Mouse (Mus musculus) lung, adult 18-20 months (tissue): ENCODE results near the gene Banp.

Experiments used
- DNase-seq, 2 experiments: peaks; one replicate each; pipeline ENCODE4 v3.0.0; 2022; ENCODE audit warnings: mixed read lengths in 2 of 2

Gene Banp

DNA sequence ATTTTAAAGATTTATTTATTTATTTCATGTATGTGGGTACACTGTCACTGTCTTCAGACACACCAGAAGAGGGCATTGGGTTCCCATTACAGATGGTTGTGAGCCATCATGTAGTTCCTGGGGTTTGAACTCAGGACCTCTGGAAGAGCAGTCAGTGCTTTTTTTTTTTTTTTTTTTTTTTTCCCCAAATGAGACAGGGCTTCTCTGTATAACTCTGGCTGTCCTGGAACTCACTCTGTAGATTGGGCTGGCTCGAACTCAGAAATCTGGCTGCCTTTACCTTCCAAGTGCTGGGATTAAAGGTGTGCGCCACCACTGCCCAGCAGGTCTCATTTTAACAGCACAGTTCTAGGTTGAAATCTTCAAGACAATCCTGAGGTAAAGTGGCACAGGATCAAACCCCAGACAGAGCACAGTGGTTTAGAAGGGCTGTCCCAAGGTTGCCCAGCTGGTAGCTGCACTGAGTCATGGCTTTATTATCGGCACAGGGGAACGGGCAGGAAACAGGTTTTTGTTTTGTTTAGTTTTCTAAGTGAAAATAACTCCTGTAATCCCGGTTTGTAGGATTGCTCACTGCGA lies at the start of gene Banp:
TSS of gene Banp (plus strand) at position 529 of the 579 bp plus-strand sequence.
- DNase-seq, result no peak

GRCm38 (mm10) chr8:121901498-121902236 lies 47.9 kb upstream of the Banp start:
- no peak for DNase-seq

DNA sequence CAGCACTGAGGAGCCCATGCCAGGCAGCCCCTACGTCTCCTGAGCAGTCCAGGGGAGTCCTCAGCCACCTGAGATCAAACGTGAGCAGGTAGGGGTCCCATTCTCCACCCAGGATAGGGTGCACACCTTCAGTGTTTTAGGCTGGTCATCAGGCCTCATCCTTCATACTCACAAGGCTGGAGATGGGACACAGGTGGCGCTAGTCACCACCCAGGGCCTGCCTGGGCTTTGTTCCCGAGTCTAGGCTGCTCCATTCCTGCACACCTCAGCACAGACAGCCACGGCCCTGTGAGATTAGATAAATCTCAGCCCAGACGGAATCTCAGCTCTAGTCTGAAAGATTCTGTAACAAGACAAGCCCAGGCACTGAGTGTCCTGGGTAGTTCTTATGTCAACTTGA lies 45.6 kb upstream of the Banp start:
- DNase-seq, result no peak

DNA sequence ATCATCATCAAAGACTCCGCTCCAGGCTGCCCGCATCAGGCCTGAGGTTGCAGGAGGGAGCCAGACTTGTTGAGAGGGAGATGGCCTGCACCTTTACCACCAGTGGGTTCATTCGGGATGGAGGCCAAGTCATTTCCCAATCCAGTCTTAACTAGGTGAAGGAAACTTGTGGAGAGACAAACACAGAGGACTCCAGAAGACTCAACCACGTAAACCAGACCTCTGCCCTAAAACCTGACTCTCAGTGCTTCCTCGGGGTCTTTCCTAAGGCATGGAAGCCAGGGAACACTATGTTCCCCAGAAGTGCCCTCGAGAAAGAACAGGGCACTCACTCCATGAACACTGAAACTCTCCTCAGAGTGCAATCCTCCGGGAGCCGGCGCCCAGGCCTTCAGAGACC lies 44.6 kb upstream of the Banp start:
- peak in 1 of 2 experiments; percentile 50 for DNase-seq

- DNase-seq, result no peak
Observed at GRCm38 (mm10) chr8:121905420-121905819, 44.1 kb upstream of the Banp start.

GRCm38 (mm10) chr8:121905864-121906263 lies 43.7 kb upstream of the Banp start:
- no peak for DNase-seq

- peak in 1 of 2 experiments; percentile 45 for DNase-seq
Observed at GRCm38 (mm10) chr8:121906542-121907512, 42.7 kb upstream of the Banp start.

DNA sequence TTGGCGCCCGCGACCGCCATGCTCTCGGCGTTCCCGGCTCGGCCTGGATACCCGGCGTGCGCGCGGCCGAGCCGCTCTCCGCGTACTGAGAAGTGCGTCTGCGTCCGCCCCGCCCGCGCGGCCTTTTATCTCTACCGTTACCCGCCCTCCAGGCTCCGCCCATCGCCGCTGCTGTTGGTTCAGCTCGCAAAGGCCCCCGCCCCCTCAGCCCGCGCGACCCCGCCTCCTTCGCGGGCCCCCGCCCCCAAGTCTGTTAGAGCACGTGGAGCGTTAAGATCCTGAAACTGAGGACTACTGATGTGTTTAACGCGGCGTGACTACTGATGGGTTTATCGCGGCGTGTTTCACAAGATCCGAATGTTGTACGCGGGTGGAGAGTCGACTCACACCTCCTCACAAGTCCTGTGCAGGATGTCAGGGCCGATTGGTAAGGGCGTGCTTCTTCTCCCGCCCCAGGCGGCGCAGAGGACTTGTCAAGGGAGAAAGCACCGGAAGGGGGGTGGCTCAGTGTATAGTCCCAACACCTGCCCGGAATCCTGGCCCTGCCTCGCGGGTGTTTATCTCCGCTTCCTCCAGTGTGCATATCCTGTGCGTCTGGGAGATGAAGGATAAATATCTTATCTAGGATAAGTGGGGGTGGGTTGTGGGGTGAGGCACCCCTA lies 41.8 kb upstream of the Banp start, which contains the start of gene Slc7a5:
TSS of gene Slc7a5 (minus strand) at position 108 of the 662 bp plus-strand sequence.
- DNase-seq, result peak; percentile 96 to 97

GRCm38 (mm10) chr8:121908378-121909147 lies 41.0 kb upstream of the Banp start:
- no peak for DNase-seq

GRCm38 (mm10) chr8:121909148-121909541 lies 40.4 kb upstream of the Banp start:
- DNase-seq, result peak in 1 of 2 experiments; percentile 58

GRCm38 (mm10) chr8:121909663-121910062 lies 39.9 kb upstream of the Banp start:
- peak; percentile 71 to 75 for DNase-seq

DNA sequence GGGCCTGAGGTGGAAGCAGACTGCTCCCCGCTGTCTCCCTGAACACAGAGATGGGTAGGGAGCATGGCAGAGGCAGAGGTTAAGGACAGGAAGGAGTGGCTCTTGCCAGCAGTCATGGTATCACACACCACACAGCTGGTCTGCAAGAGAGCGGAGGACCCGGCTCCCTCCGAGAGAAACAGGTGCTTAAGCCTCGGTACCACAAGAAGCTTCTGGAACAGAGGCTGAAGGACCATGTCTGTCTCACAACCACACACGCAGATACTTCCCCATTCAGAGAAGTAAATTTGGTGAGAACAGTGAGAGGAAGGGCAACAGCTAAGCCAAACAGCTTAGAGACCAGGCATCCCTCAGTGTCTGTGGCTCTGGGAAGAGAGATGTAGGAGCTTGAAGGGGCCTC lies 38.1 kb upstream of the Banp start:
- no peak for DNase-seq

- DNase-seq, result no peak
Observed at GRCm38 (mm10) chr8:121911987-121912386, 37.6 kb upstream of the Banp start.

DNA sequence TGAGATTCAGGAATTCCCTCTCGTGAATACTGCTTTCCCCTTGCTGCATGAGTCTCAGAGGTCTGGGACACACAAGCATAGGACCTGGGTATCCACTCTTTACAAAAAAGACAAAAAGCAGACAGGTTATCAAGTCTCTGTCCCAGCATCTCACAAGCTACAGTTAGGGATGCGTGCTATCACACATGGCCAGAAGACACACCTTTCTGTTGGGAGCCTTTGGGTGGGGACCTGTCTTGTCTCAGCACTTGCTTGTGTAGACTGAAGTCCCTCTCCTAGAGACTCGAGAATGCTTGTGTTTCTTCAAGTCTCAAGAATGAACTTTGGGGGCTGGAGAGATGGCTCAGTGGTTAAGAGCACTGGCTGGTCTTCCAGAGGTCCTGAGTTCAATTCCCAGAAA lies 36.7 kb upstream of the Banp start:
- no peak for DNase-seq

DNA sequence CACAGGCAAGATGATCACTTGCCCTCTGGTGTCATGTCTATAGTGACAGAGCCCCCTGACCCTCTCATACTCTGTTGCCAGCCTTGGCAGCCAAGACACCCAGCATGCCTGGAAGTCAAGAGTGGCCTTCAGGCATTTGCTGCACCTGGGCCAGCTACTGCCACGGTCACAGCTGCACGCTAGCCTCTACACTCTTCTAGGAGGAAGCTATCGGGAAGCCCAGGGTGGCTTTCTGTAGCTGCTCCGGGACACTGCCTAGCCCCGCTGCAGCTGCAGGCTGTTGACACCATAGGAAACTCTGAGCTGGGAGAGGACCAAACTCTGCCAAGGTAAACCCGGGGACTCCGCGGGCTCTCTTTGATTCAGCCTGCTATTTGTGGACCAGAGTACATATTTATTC lies 36.2 kb upstream of the Banp start:
- DNase-seq, result no peak

DNA sequence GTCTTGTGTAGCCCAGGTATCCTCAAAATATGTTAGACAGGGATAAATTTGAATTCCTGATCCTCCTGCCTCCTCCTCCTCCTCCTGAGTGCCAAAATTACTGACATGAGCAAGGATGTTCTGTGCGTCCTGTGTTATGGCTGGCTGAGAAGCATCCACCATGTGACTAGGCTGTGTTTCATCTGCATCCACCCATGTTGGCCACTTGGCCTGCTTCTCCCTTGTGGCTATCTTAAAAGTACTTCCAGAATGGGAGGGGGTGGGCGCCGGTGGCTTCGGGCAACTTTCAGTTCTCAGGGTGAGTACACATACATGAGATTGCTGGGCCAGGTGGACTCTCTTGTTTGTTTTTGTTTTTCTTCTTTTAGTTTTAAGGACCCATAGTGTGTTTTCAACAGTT lies 30.4 kb upstream of the Banp start:
- DNase-seq, result no peak

DNA sequence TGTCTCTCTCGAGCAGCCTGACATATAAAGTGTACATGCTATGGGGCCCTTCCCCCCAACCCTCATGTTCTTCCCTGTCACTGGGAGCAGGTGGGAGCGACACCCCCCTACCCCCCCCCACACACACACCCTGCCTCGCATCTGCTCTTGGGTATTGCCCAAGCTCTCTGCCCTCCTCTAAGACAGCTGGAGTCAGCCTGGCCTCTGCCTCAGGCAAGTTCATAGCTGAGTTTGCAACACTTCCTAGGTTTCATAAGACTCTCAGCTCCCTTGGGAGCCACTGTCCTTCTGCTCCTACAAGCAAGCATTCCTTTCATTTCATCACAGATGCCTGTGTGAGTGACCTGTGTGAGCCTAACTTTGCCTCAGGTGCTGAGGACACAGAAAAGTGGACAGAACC lies 29.8 kb upstream of the Banp start:
- DNase-seq, result peak; percentile 52 to 73

DNA sequence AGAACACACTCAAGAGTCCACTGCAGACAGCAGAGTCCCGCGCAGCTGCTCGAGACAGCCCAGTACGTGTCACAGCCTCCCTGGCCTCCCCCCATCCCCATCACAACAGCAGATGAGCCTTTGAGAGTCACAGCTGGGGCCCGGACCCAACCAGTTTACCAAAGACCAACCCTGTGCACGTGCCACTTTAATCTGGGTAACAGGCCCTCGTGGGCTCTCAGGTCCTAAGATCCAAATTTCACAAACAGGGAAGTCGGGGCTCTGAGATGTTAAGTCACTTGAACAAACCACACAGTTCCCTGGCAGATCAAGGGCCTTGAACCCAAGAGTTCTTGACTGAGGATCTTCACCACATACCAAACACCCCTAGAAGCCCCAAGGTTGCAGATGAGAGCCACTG lies 28.0 kb upstream of the Banp start:
- DNase-seq, result peak in 1 of 2 experiments; percentile 38

DNA sequence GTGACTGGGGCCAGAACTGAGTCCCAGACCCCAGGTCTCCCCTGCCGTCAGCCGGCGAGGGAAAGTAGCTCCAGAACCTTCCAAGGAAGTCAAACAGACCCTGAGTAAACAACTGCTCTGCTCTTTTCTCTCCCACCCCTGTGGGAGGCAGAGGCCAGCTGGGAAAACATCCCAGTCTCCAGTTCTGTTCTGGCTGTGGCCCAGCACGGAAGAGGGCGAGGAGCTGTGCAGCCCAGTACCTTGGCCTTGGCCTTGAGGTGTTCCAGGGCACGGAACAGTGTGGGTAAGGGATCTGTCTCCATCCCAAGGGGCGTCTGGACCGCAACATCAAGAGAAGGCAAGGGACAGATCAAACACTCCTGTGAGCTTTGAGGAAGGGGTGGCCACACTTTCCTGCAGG lies 27.4 kb upstream of the Banp start:
- DNase-seq, result peak; percentile 65 to 78

GRCm38 (mm10) chr8:121924681-121925080 lies 24.9 kb upstream of the Banp start:
- DNase-seq, result no peak

- DNase-seq, result peak; percentile 62 to 74
Observed at GRCm38 (mm10) chr8:121925624-121926023, 23.9 kb upstream of the Banp start.

GRCm38 (mm10) chr8:121926266-121926665 lies 23.3 kb upstream of the Banp start:
- DNase-seq, result no peak
